Mouse (Mus musculus) G1E-ER4 (cell line): ENCODE results near the gene Qpctl. TPM values are rescaled to one million over a fixed set of nuclear protein-coding genes. Genes with fewer than 3 reads are reported as not detected.

Source experiments
- GATA1 ChIP-seq: IDR thresholded peaks from one replicate; pipeline ENCODE4 v1.8.0; 2012; ENCODE audit warnings: low read length, inconsistent platforms
- polyA plus RNA-seq: library from polyadenylated mRNA; stranded (reverse); fragments of >175 nt; gene quantifications from 2 replicates; pipeline ENCODE4 v1.2.3, GENCODE M21; 2012

Qpctl gene
- polyA plus RNA-seq, 1 experiment: 11.6 TPM

- no peak for TF ChIP-seq GATA1
Measured at GRCm38 (mm10) chr7:19147497-19148045, 1.5 kb downstream of the Qpctl start.

GRCm38 (mm10) chr7:19146793-19147192 lies 2.3 kb downstream of the Qpctl start:
- no peak for TF ChIP-seq GATA1

- no peak for TF ChIP-seq GATA1
Measured at GRCm38 (mm10) chr7:19137380-19137779, 11.7 kb downstream of the Qpctl start.

GRCm38 (mm10) chr7:19136673-19137334 lies 12.3 kb downstream of the Qpctl start:
- TF ChIP-seq GATA1: no peak

- no peak for TF ChIP-seq GATA1
Measured at GRCm38 (mm10) chr7:19136168-19136567, 12.9 kb downstream of the Qpctl start.

- TF ChIP-seq GATA1: no peak
Measured at GRCm38 (mm10) chr7:19131324-19131848, 17.7 kb downstream of the Qpctl start.

- no peak for TF ChIP-seq GATA1
Measured at GRCm38 (mm10) chr7:19130657-19131056, 18.4 kb downstream of the Qpctl start.

- no peak for TF ChIP-seq GATA1
Measured at GRCm38 (mm10) chr7:19129396-19129795, 19.7 kb downstream of the Qpctl start.

GRCm38 (mm10) chr7:19127744-19128143 lies 21.3 kb downstream of the Qpctl start:
- no peak for TF ChIP-seq GATA1

- TF ChIP-seq GATA1: no peak
Measured at GRCm38 (mm10) chr7:19124713-19125112, 24.4 kb downstream of the Qpctl start.

GRCm38 (mm10) chr7:19121686-19122085 lies 27.4 kb downstream of the Qpctl start:
- TF ChIP-seq GATA1: no peak

- TF ChIP-seq GATA1: no peak
Measured at GRCm38 (mm10) chr7:19119631-19120429, 29.3 kb downstream of the Qpctl start, which contains the start of gene Fbxo46. Gene Fbxo46 (plus strand): TSS chr7:19119859.

GRCm38 (mm10) chr7:19119083-19119482 lies 30.0 kb downstream of the Qpctl start:
- no peak for TF ChIP-seq GATA1

GRCm38 (mm10) chr7:19118028-19118771 lies 30.9 kb downstream of the Qpctl start, which contains the start of gene Gm4969:
Gene Gm4969 (minus strand): TSS chr7:19118368.
- TF ChIP-seq GATA1: no peak

- no peak for TF ChIP-seq GATA1
Measured at GRCm38 (mm10) chr7:19109565-19109964, 39.5 kb downstream of the Qpctl start.

GRCm38 (mm10) chr7:19107436-19107835 lies 41.7 kb downstream of the Qpctl start:
- TF ChIP-seq GATA1: no peak

GRCm38 (mm10) chr7:19104486-19104885 lies 44.6 kb downstream of the Qpctl start:
- no peak for TF ChIP-seq GATA1
